Mouse (Mus musculus): ENCODE results near the gene Tbc1d8. TPM values are rescaled to one million over a fixed set of nuclear protein-coding genes. Genes with fewer than 3 reads are reported as not detected.

Gene Tbc1d8
- total and polyA plus RNA-seq, 3 experiments, result 0.16 to 1.4 (median 0.81) TPM

DNA sequence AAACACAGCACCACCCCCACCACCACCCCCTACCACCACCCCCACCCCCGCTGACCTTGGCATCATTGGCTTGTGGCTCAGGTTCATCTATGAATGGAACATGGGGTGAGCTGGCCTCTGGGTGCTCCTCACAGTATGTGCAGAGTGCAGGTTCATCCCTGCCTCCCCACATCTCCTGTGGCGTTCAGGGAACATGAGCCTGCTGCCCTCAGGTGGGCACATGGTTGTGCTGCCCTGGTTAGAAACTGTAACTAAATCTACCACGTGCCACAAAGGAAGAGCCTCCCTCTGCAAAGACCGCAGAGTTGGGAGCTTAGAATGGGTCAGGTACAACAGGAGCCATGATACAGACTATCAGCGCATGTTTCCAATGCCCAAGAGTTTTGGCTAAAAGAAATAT is 135.3 kb downstream of the Tbc1d8 start:
- H3K9ac ChIP-seq (ENCODE audit: insufficient read depth, low read depth), result no peak overlapping the region
- H3K4me2 ChIP-seq (ENCODE audit: insufficient read depth, low read depth, poor library complexity, severe bottlenecking), result no peak overlapping the region
- H3K9me3 ChIP-seq (replicated peaks; ENCODE audit: low read length), result no peaks in the 10 kb centered on the region
- H3K27me3 ChIP-seq (replicated peaks), result no peaks in the 10 kb centered on the region
- H3K36me3 ChIP-seq (replicated peaks in 1 of 2; ENCODE audit: control insufficient read depth in 1 of 2, insufficient read depth in 1 of 2, low read length in 1 of 2), result no peaks in the 10 kb centered on the region
- dilution Hi-C loops (cut with MboI; ENCODE audit: extremely low pct_ligation_motif_present, extremely low pct_unique_long_range_greater_than_20kb, low sequenced_read_pairs), result no loop called here
- no peak for TF ChIP-seq CHD2 (IDR thresholded peaks at IDR 0.05; ENCODE audit: low read length)
- peak; percentile 27 for TF ChIP-seq RAD21 (IDR thresholded peaks at IDR 0.05; ENCODE audit: low read depth, low read length)
- DNase-seq (ENCODE audit: extremely low read depth), result no peak
- no peak overlapping the region for H3K27ac ChIP-seq (ENCODE audit: insufficient read depth, low read depth)
- H3K4me1 ChIP-seq (ENCODE audit: control insufficient read depth in 1 of 2, insufficient read depth in 2 of 2), result peaks cover 0 to 10% of the 10 kb centered on the region in 2 experiments; a peak in 2 of 4 replicates
- in situ Hi-C loops (cut with MboI; ENCODE audit: low pct_ligation_motif_present, low pct_unique_long_range_greater_than_20kb, low sequenced_read_pairs), result loop anchor here (10.0 kb wide), 1 partner anchor 338 kb away; no protein-coding TSS in a partner anchor
- H3K4me3 ChIP-seq (replicated peaks in 1 of 3; ENCODE audit: low read depth in 2 of 3, low read length in 2 of 3, poor library complexity in 1 of 3), result no peak overlapping the region
- no peaks in the 10 kb centered on the region; the same call in 1 of the 2 replicates for H3K79me2 ChIP-seq (replicated peaks; ENCODE audit: control insufficient read depth, extremely low read depth, insufficient read depth, poor library complexity, severe bottlenecking)

DNA sequence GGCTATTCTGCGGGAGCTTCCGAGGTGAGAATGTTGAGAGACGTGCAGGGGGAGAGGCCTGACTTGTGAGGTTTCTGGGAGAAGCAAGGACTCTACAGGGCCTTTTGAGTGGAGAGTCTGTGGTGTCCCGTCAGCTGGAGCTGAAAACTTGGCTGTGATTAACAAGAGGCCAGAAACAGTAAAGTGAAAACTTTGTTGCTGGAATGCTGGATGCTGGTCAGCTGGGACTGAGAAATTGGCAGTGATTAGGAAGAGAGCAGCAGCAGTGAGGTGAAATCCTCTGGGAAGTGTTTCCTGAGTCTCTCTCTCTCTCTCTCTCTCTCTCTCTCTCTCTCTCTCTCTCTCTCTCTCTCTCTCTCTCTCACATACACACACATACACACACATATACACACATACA is 136.7 kb downstream of the Tbc1d8 start:
- Histone ChIP-seq H3K79me2 (replicated peaks; ENCODE audit: control insufficient read depth, extremely low read depth, insufficient read depth, poor library complexity, severe bottlenecking) (no peaks in the 10 kb centered on the region; the same call in 1 of the 2 replicates), H3K36me3 (replicated peaks in 1 of 2; ENCODE audit: control insufficient read depth in 1 of 2, insufficient read depth in 1 of 2, low read length in 1 of 2) (no peaks in the 10 kb centered on the region), H3K9me3 (replicated peaks; ENCODE audit: low read length) (no peaks in the 10 kb centered on the region), H3K27ac (ENCODE audit: insufficient read depth, low read depth) (no peak overlapping the region), H3K4me1 (ENCODE audit: control insufficient read depth in 1 of 2, insufficient read depth in 2 of 2) (peaks cover 0 to 10% of the 10 kb centered on the region in 2 experiments; a peak in 2 of 4 replicates), H3K27me3 (replicated peaks) (no peaks in the 10 kb centered on the region), H3K4me3 (replicated peaks in 1 of 3; ENCODE audit: low read depth in 2 of 3, low read length in 2 of 3, poor library complexity in 1 of 3) (no peak overlapping the region), H3K4me2 (ENCODE audit: insufficient read depth, low read depth, poor library complexity, severe bottlenecking) (no peak overlapping the region), H3K9ac (ENCODE audit: insufficient read depth, low read depth) (no peak overlapping the region)
- DNase-seq (ENCODE audit: extremely low read depth), result no peak
- dilution Hi-C loops (cut with MboI; ENCODE audit: extremely low pct_ligation_motif_present, extremely low pct_unique_long_range_greater_than_20kb, low sequenced_read_pairs) (no loop called here), in situ Hi-C loops (cut with MboI; ENCODE audit: low pct_ligation_motif_present, low pct_unique_long_range_greater_than_20kb, low sequenced_read_pairs) (loop anchor here (10.0 kb wide), 1 partner anchor 337 kb away; no protein-coding TSS in a partner anchor)
- TF ChIP-seq IRF4 (IDR thresholded peaks at IDR 0.05; ENCODE audit: low read depth, low read length), result no peak
- no peak for TF ChIP-seq BHLHE40 (IDR thresholded peaks at IDR 0.05; ENCODE audit: low read depth, low read length)
- no peak for TF ChIP-seq MYC (IDR thresholded peaks at IDR 0.05; ENCODE audit: low read depth, low read length)
- TF ChIP-seq ZKSCAN1 (IDR thresholded peaks at IDR 0.05; ENCODE audit: borderline replicate concordance, low read depth, low read length), result no peak

GRCm38 (mm10) chr1:39340647-39341046 is 137.9 kb downstream of the Tbc1d8 start:
- Histone ChIP-seq H3K79me2 (replicated peaks; ENCODE audit: control insufficient read depth, extremely low read depth, insufficient read depth, poor library complexity, severe bottlenecking) (no peaks in the 10 kb centered on the region; the same call in 1 of the 2 replicates), H3K4me1 (ENCODE audit: control insufficient read depth in 1 of 2, insufficient read depth in 2 of 2) (peaks cover 0 to 10% of the 10 kb centered on the region in 2 experiments; a peak in 2 of 4 replicates), H3K4me3 (replicated peaks in 1 of 3; ENCODE audit: low read depth in 2 of 3, low read length in 2 of 3, poor library complexity in 1 of 3) (no peak overlapping the region), H3K36me3 (replicated peaks in 1 of 2; ENCODE audit: control insufficient read depth in 1 of 2, insufficient read depth in 1 of 2, low read length in 1 of 2) (no peaks in the 10 kb centered on the region), H3K9ac (ENCODE audit: insufficient read depth, low read depth) (no peak overlapping the region), H3K27ac (ENCODE audit: insufficient read depth, low read depth) (no peak overlapping the region), H3K27me3 (replicated peaks) (no peaks in the 10 kb centered on the region), H3K4me2 (ENCODE audit: insufficient read depth, low read depth, poor library complexity, severe bottlenecking) (no peak overlapping the region), H3K9me3 (replicated peaks; ENCODE audit: low read length) (no peaks in the 10 kb centered on the region)
- dilution Hi-C loops (cut with MboI; ENCODE audit: extremely low pct_ligation_motif_present, extremely low pct_unique_long_range_greater_than_20kb, low sequenced_read_pairs) (no loop called here), in situ Hi-C loops (cut with MboI; ENCODE audit: low pct_ligation_motif_present, low pct_unique_long_range_greater_than_20kb, low sequenced_read_pairs) (loop anchor here (10.0 kb wide), 1 partner anchor 336 kb away; no protein-coding TSS in a partner anchor)
- peak; percentile 64 for DNase-seq (ENCODE audit: extremely low read depth)
- TF ChIP-seq MAZ (IDR thresholded peaks at IDR 0.05; ENCODE audit: low read depth, low read length) (no peak), MYC (IDR thresholded peaks at IDR 0.05; ENCODE audit: low read depth, low read length) (peak; percentile 68; the same call in 1 of the 2 replicates), POLR2A (IDR thresholded peaks at IDR 0.05; ENCODE audit: low read depth, low read length) (no peak), CHD1 (IDR thresholded peaks at IDR 0.05; ENCODE audit: low read depth, low read length) (no peak), UBTF (IDR thresholded peaks at IDR 0.05; ENCODE audit: low read depth, low read length) (no peak), MXI1 (IDR thresholded peaks at IDR 0.05; ENCODE audit: low read depth, low read length) (no peak), RAD21 (IDR thresholded peaks at IDR 0.05; ENCODE audit: low read depth, low read length) (peak; percentile 80), USF1 (IDR thresholded peaks at IDR 0.05; ENCODE audit: low read depth, low read length) (no peak), EP300 (IDR thresholded peaks at IDR 0.05; ENCODE audit: low read length) (no peak), ELF1 (IDR thresholded peaks at IDR 0.05; ENCODE audit: low read depth, low read length) (no peak), ZNF384 (IDR thresholded peaks at IDR 0.05; ENCODE audit: low read depth, low read length) (no peak), SIN3A (IDR thresholded peaks at IDR 0.05; ENCODE audit: low read length) (no peak), RCOR1 (conservative IDR thresholded peaks at IDR 0.05; ENCODE audit: low read depth, low read length) (no peak), IRF4 (IDR thresholded peaks at IDR 0.05; ENCODE audit: low read depth, low read length) (no peak), SMC3 (IDR thresholded peaks at IDR 0.05; ENCODE audit: low read depth, low read length) (peak; percentile 85), KAT2A (IDR thresholded peaks at IDR 0.05; ENCODE audit: insufficient replicate concordance, low read length) (no peak), USF2 (conservative IDR thresholded peaks at IDR 0.05; ENCODE audit: low read depth, low read length) (no peak), ZC3H11A (IDR thresholded peaks at IDR 0.05; ENCODE audit: low read depth, low read length) (peak; percentile 32; the same call in 1 of the 2 replicates), NRF1 (IDR thresholded peaks at IDR 0.05; ENCODE audit: low read depth, low read length) (no peak), CTCF (conservative IDR thresholded peaks at IDR 0.05 in 1 of 2, IDR thresholded peaks at IDR 0.05 in 1 of 2; ENCODE audit: low read depth in 2 of 2, low read length in 2 of 2) (peak in 1 of 2 experiments; percentile 80; a peak in 2 of 4 replicates), JUN (IDR thresholded peaks at IDR 0.05; ENCODE audit: insufficient read depth, low read depth, low read length) (no peak), ZKSCAN1 (IDR thresholded peaks at IDR 0.05; ENCODE audit: borderline replicate concordance, low read depth, low read length) (no peak), E2F4 (IDR thresholded peaks at IDR 0.05; ENCODE audit: insufficient replicate concordance, low read depth, low read length) (no peak), BHLHE40 (IDR thresholded peaks at IDR 0.05; ENCODE audit: low read depth, low read length) (peak; percentile 87)

Data from CH12.LX (cell line).